Mouse (Mus musculus) thymus, adult 2 months (tissue): ENCODE measurements around the gene Hmga2.

Source experiments
- CTCF ChIP-seq: fragments of 200-500 bp; IDR thresholded peaks from 2 replicates; pipeline ENCODE4 v1.5.1; 2012; ENCODE audit warnings: mild to moderate bottlenecking, control low read depth, low read length, moderate library complexity, borderline replicate concordance; ENCODE audit not compliant: control insufficient read depth, poor library complexity, insufficient read depth; ENCODE audit errors: extremely low read depth
- POLR2A ChIP-seq: fragments of 200-500 bp; IDR thresholded peaks from 2 replicates; pipeline ENCODE4 v1.6.1; 2012; ENCODE audit warnings: mild to moderate bottlenecking, low read length, control low read depth, moderate library complexity; ENCODE audit not compliant: control insufficient read depth, poor library complexity, insufficient read depth; ENCODE audit errors: extremely low read depth

DNA sequence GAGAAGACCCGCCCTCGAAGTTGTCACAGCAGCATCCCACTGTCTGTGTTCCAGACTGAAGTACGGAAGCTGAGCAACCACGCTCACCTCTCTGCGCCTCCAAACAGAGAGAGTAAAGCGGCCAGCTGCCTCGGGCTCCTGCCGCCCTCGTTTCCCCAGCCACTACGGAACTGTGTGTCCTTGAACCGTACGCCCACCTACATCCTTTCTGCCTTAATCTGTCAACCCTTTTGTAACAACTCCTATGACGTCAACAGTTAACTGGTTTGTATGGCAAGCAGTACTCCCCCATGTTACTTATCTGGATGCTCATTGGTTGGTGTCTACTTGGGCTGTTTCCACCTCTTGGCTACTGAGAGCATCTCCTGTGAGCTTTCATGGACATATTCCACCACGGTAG lies 100.8 kb downstream of the Hmga2 start:
- TF ChIP-seq POLR2A (no peak), CTCF (no peak)
